Mouse (Mus musculus): ENCODE data around the gene Lhx8. TPM values are rescaled to one million over a fixed set of nuclear protein-coding genes. Genes with fewer than 3 reads are reported as not detected.

The Lhx8 gene
- total and polyA plus RNA-seq, 3 experiments, result not detected

GRCm38 (mm10) chr3:154339649-154340260 is 9.3 kb upstream of the Lhx8 start:
- H3K4me1 ChIP-seq (ENCODE audit: control insufficient read depth in 1 of 2, insufficient read depth in 2 of 2), result peaks cover 0 to 7% of the 10 kb centered on the region in 2 experiments; a peak in 2 of 4 replicates
- no peak overlapping the region for H3K4me2 ChIP-seq (ENCODE audit: insufficient read depth, low read depth, poor library complexity, severe bottlenecking)
- no peak overlapping the region for H3K4me3 ChIP-seq (replicated peaks in 1 of 3; ENCODE audit: low read depth in 2 of 3, low read length in 2 of 3, poor library complexity in 1 of 3)
- dilution Hi-C loops (cut with MboI; ENCODE audit: extremely low pct_ligation_motif_present, extremely low pct_unique_long_range_greater_than_20kb, low sequenced_read_pairs), result no loop called here
- no peaks in the 10 kb centered on the region for H3K36me3 ChIP-seq (replicated peaks in 1 of 2; ENCODE audit: control insufficient read depth in 1 of 2, insufficient read depth in 1 of 2, low read length in 1 of 2)
- in situ Hi-C loops (cut with MboI; ENCODE audit: low pct_ligation_motif_present, low pct_unique_long_range_greater_than_20kb, low sequenced_read_pairs), result no loop called here
- no peak overlapping the region for H3K27ac ChIP-seq (ENCODE audit: insufficient read depth, low read depth)
- no peaks in the 10 kb centered on the region for H3K79me2 ChIP-seq (replicated peaks; ENCODE audit: control insufficient read depth, extremely low read depth, insufficient read depth, poor library complexity, severe bottlenecking)
- H3K27me3 ChIP-seq (replicated peaks), result peaks cover 2% of the 10 kb centered on the region
- no peaks in the 10 kb centered on the region for H3K9me3 ChIP-seq (replicated peaks; ENCODE audit: low read length)
- no peak for TF ChIP-seq CHD2 (IDR thresholded peaks at IDR 0.05; ENCODE audit: low read length)
- no peak for TF ChIP-seq BHLHE40 (IDR thresholded peaks at IDR 0.05; ENCODE audit: low read depth, low read length)
- TF ChIP-seq MAX (IDR thresholded peaks at IDR 0.05; ENCODE audit: low read length), result no peak
- no peak for TF ChIP-seq E2F4 (IDR thresholded peaks at IDR 0.05; ENCODE audit: insufficient replicate concordance, low read depth, low read length)
- no peak for TF ChIP-seq EP300 (IDR thresholded peaks at IDR 0.05; ENCODE audit: low read length)
- TF ChIP-seq ETS1 (conservative IDR thresholded peaks at IDR 0.05; ENCODE audit: low read depth, low read length), result no peak
- TF ChIP-seq ZMIZ1 (IDR thresholded peaks at IDR 0.05; ENCODE audit: low read depth, low read length), result no peak
- TF ChIP-seq ZC3H11A (IDR thresholded peaks at IDR 0.05; ENCODE audit: low read depth, low read length), result no peak
- TF ChIP-seq IRF4 (IDR thresholded peaks at IDR 0.05; ENCODE audit: low read depth, low read length), result no peak
- no peak for TF ChIP-seq SMC3 (IDR thresholded peaks at IDR 0.05; ENCODE audit: low read depth, low read length)
- TF ChIP-seq ELF1 (IDR thresholded peaks at IDR 0.05; ENCODE audit: low read depth, low read length), result no peak
- no peak for DNase-seq (ENCODE audit: extremely low read depth)
- H3K9ac ChIP-seq (ENCODE audit: insufficient read depth, low read depth), result no peak overlapping the region

- Histone ChIP-seq H3K36me3 (replicated peaks in 1 of 2; ENCODE audit: control insufficient read depth in 1 of 2, insufficient read depth in 1 of 2, low read length in 1 of 2) (no peaks in the 10 kb centered on the region), H3K9me3 (replicated peaks; ENCODE audit: low read length) (peaks cover 3% of the 10 kb centered on the region)
- dilution Hi-C loops (cut with MboI; ENCODE audit: extremely low pct_ligation_motif_present, extremely low pct_unique_long_range_greater_than_20kb, low sequenced_read_pairs), result no loop called here
Observed at GRCm38 (mm10) chr3:154334806-154335205, 4.3 kb upstream of the Lhx8 start.

GRCm38 (mm10) chr3:154333401-154333999 is 3.0 kb upstream of the Lhx8 start:
- Histone ChIP-seq H3K27me3 (replicated peaks) (peaks cover 2% of the 10 kb centered on the region), H3K4me3 (replicated peaks in 1 of 3; ENCODE audit: low read depth in 2 of 3, low read length in 2 of 3, poor library complexity in 1 of 3) (no peak overlapping the region), H3K36me3 (replicated peaks in 1 of 2; ENCODE audit: control insufficient read depth in 1 of 2, insufficient read depth in 1 of 2, low read length in 1 of 2) (no peaks in the 10 kb centered on the region), H3K27ac (ENCODE audit: insufficient read depth, low read depth) (no peak overlapping the region), H3K9ac (ENCODE audit: insufficient read depth, low read depth) (no peak overlapping the region), H3K9me3 (replicated peaks; ENCODE audit: low read length) (peaks cover 8% of the 10 kb centered on the region), H3K4me2 (ENCODE audit: insufficient read depth, low read depth, poor library complexity, severe bottlenecking) (no peak overlapping the region), H3K4me1 (ENCODE audit: control insufficient read depth in 1 of 2, insufficient read depth in 2 of 2) (peaks cover 0 to 7% of the 10 kb centered on the region in 2 experiments; a peak in 2 of 4 replicates), H3K79me2 (replicated peaks; ENCODE audit: control insufficient read depth, extremely low read depth, insufficient read depth, poor library complexity, severe bottlenecking) (no peaks in the 10 kb centered on the region)
- no peak for DNase-seq (ENCODE audit: extremely low read depth)
- dilution Hi-C loops (cut with MboI; ENCODE audit: extremely low pct_ligation_motif_present, extremely low pct_unique_long_range_greater_than_20kb, low sequenced_read_pairs) (no loop called here), in situ Hi-C loops (cut with MboI; ENCODE audit: low pct_ligation_motif_present, low pct_unique_long_range_greater_than_20kb, low sequenced_read_pairs) (no loop called here)
- TF ChIP-seq TCF12 (IDR thresholded peaks at IDR 0.05; ENCODE audit: low read depth, low read length), result no peak
- no peak for TF ChIP-seq MEF2A (IDR thresholded peaks at IDR 0.05; ENCODE audit: borderline replicate concordance, low read depth, low read length)
- no peak for TF ChIP-seq CTCF (conservative IDR thresholded peaks at IDR 0.05 in 1 of 2, IDR thresholded peaks at IDR 0.05 in 1 of 2; ENCODE audit: low read depth in 2 of 2, low read length in 2 of 2)
- TF ChIP-seq NELFE (IDR thresholded peaks at IDR 0.05; ENCODE audit: low read depth, low read length), result no peak
- no peak for TF ChIP-seq JUND (conservative IDR thresholded peaks at IDR 0.05; ENCODE audit: low read depth, low read length)
- TF ChIP-seq ZMIZ1 (IDR thresholded peaks at IDR 0.05; ENCODE audit: low read depth, low read length), result no peak
- no peak for TF ChIP-seq BHLHE40 (IDR thresholded peaks at IDR 0.05; ENCODE audit: low read depth, low read length)
- no peak for TF ChIP-seq POLR2AphosphoS2 (IDR thresholded peaks at IDR 0.05; ENCODE audit: low read depth, low read length)
- TF ChIP-seq GABPA (IDR thresholded peaks at IDR 0.05; ENCODE audit: insufficient replicate concordance, low read depth, low read length), result no peak
- TF ChIP-seq EP300 (IDR thresholded peaks at IDR 0.05; ENCODE audit: low read length), result no peak
- TF ChIP-seq UBTF (IDR thresholded peaks at IDR 0.05; ENCODE audit: low read depth, low read length), result no peak
- no peak for TF ChIP-seq TBP (conservative IDR thresholded peaks at IDR 0.05; ENCODE audit: low read depth, low read length)
- no peak for TF ChIP-seq SIN3A (IDR thresholded peaks at IDR 0.05; ENCODE audit: low read length)
- TF ChIP-seq MAFK (IDR thresholded peaks at IDR 0.05; ENCODE audit: insufficient replicate concordance, low read length), result no peak
- TF ChIP-seq MXI1 (IDR thresholded peaks at IDR 0.05; ENCODE audit: low read depth, low read length), result no peak
- TF ChIP-seq MYC (IDR thresholded peaks at IDR 0.05; ENCODE audit: low read depth, low read length), result no peak
- no peak for TF ChIP-seq MAX (IDR thresholded peaks at IDR 0.05; ENCODE audit: low read length)

More at GRCm38 (mm10) chr3:154334806-154335205, 4.3 kb upstream of the Lhx8 start:
- Histone ChIP-seq H3K4me1 (ENCODE audit: control insufficient read depth in 1 of 2, insufficient read depth in 2 of 2) (peaks cover 0 to 7% of the 10 kb centered on the region in 2 experiments; a peak in 2 of 4 replicates), H3K4me3 (replicated peaks in 1 of 3; ENCODE audit: low read depth in 2 of 3, low read length in 2 of 3, poor library complexity in 1 of 3) (no peak overlapping the region), H3K79me2 (replicated peaks; ENCODE audit: control insufficient read depth, extremely low read depth, insufficient read depth, poor library complexity, severe bottlenecking) (no peaks in the 10 kb centered on the region), H3K27ac (ENCODE audit: insufficient read depth, low read depth) (no peak overlapping the region), H3K4me2 (ENCODE audit: insufficient read depth, low read depth, poor library complexity, severe bottlenecking) (no peak overlapping the region), H3K9ac (ENCODE audit: insufficient read depth, low read depth) (no peak overlapping the region), H3K27me3 (replicated peaks) (peaks cover 2% of the 10 kb centered on the region)
- in situ Hi-C loops (cut with MboI; ENCODE audit: low pct_ligation_motif_present, low pct_unique_long_range_greater_than_20kb, low sequenced_read_pairs), result no loop called here
- DNase-seq (ENCODE audit: extremely low read depth), result no peak
- no peak for TF ChIP-seq EP300 (IDR thresholded peaks at IDR 0.05; ENCODE audit: low read length)
- no peak for TF ChIP-seq IRF4 (IDR thresholded peaks at IDR 0.05; ENCODE audit: low read depth, low read length)
- TF ChIP-seq MEF2A (IDR thresholded peaks at IDR 0.05; ENCODE audit: borderline replicate concordance, low read depth, low read length), result no peak
